Mouse (Mus musculus) heart, adult 2 months (tissue): ENCODE results near the gene Uba3. TPM values are rescaled to one million over a fixed set of nuclear protein-coding genes. Genes with fewer than 3 reads are reported as not detected.

Experiments
- DNase-seq, 2 experiments: peaks; one replicate each; pipeline ENCODE4 v3.0.0; 2021
- H3K27ac ChIP-seq: fragments of 200-600 bp; 2 replicates; pipeline ENCODE4 v1.8.1; 2022
- H3K27me3 ChIP-seq: fragments of 200-500 bp; 2 replicates; pipeline ENCODE4 v1.6.1; 2012; ENCODE audit warnings: mild to moderate bottlenecking, low read length, inconsistent platforms, mixed read lengths; ENCODE audit not compliant: control insufficient read depth, insufficient read depth
- H3K36me3 ChIP-seq: fragments of 200-500 bp; 2 replicates; pipeline ENCODE4 v1.6.1; 2012; ENCODE audit warnings: low read length, inconsistent platforms; ENCODE audit not compliant: control insufficient read depth, insufficient read depth
- H3K4me1 ChIP-seq: fragments of 200-500 bp; 2 replicates; pipeline ENCODE4 v1.6.1; 2011; ENCODE audit warnings: low read length; ENCODE audit not compliant: control insufficient read depth, insufficient read depth
- H3K4me3 ChIP-seq: fragments of 200-600 bp; 2 replicates; pipeline ENCODE4 v1.8.1; 2022
- H3K79me2 ChIP-seq: fragments of 200-500 bp; replicated peaks from 2 replicates; pipeline ENCODE4 v1.6.1; 2012; ENCODE audit warnings: mild to moderate bottlenecking, inconsistent platforms, low read length, moderate library complexity, mixed read lengths; ENCODE audit not compliant: control insufficient read depth, insufficient read depth
- H3K9ac ChIP-seq: fragments of 200-500 bp; 2 replicates; pipeline ENCODE4 v1.6.1; 2012; ENCODE audit warnings: low read depth, mild to moderate bottlenecking, control low read depth, inconsistent platforms, low read length, mixed read lengths
- CTCF ChIP-seq: fragments of 200-600 bp; IDR thresholded peaks from 2 replicates; pipeline ENCODE4 v1.8.1; 2022; ENCODE audit warnings: antibody characterized with exemption, mild to moderate bottlenecking, moderate library complexity
- EP300 ChIP-seq: fragments of 200-500 bp; IDR thresholded peaks from 2 replicates; pipeline ENCODE4 v1.6.1; 2011; ENCODE audit warnings: low read depth, low read length, control low read depth; ENCODE audit not compliant: insufficient read depth
- POLR2A ChIP-seq: fragments of 200-500 bp; IDR thresholded peaks from 2 replicates; pipeline ENCODE4 v1.6.1; 2011; ENCODE audit warnings: mild to moderate bottlenecking, low read depth, low read length, control low read depth; ENCODE audit not compliant: insufficient read depth
- WGBS: fragments of 180-500 bp; shearing (Covaris S2); methylation state at CpG from one replicate; pipeline ENCODE4 v1.1.7; 2018; 5-methylcytosine and 5-hydroxymethylcytosine counted together
- intact Hi-C: fragments of 180-260 bp; cut with DNase I; formaldehyde crosslinking; loops from one replicate; pipeline ENCODE4 v1.15.1; 2025
- long read RNA-seq: library from polyadenylated mRNA; stranded (forward); transcript quantifications from one replicate; pipeline ENCODE4 v2.0.0, GENCODE M21; 2021
- polyA plus RNA-seq: library from polyadenylated mRNA; depleted of rRNA; stranded (reverse); fragments of >200 nt; gene quantifications from 2 replicates; pipeline ENCODE4 v1.2.3, GENCODE M21; 2012; rRNA removed
- total RNA-seq, 2 experiments: library from RNA; stranded (reverse); gene quantifications; 2 replicates each; pipeline ENCODE4 v1.2.3; 2021

Gene Uba3
- total RNA-seq, result 10 to 100 TPM; 55.2 to 59.3 TPM
- 20.0 and 46.9 TPM in 2 replicates for polyA plus RNA-seq
- long read RNA-seq, transcript Uba3-201 (18 exons, 2,257 nt), result major isoform, 25 of 38 reads
- long read RNA-seq, partial matches to known transcripts, result 3 of 38 reads
- long read RNA-seq, other reads (novel, unspliced or antisense), result 5 of 38 reads

- 0 out of 2 replicates have a peak, but pooled peaks have one; percentile 9 for TF ChIP-seq EP300
- peak; percentile 77 for TF ChIP-seq POLR2A
- TF ChIP-seq CTCF, result no peak
- Histone ChIP-seq H3K4me1 (peaks cover 5% of the 10 kb centered on the region), H3K36me3 (peaks cover 9% of the 10 kb centered on the region; the same call in 1 of the 2 replicates), H3K27me3 (no peaks in the 10 kb centered on the region), H3K9ac (peak within 1 kb of the TSS; percentile 78), H3K4me3 (peak within 1 kb of the TSS; percentile 80), H3K79me2 (peaks cover 2% of the 10 kb centered on the region; the same call in 1 of the 2 replicates), H3K27ac (peak within 1 kb of the TSS; percentile 88)
- WGBS, result under 1% methylated on average over 38 of the region's 38 CpGs
- intact Hi-C loops, result loop anchor here (2.0 kb wide), 1 partner anchor 27 kb away; the partner anchor contains the start of gene Tmf1
- DNase-seq, result peak; percentile 99
Measured at GRCm38 (mm10) chr6:97205439-97205885, at the start of gene Uba3. Uba3 (minus strand) TSS chr6:97205647.

DNA sequence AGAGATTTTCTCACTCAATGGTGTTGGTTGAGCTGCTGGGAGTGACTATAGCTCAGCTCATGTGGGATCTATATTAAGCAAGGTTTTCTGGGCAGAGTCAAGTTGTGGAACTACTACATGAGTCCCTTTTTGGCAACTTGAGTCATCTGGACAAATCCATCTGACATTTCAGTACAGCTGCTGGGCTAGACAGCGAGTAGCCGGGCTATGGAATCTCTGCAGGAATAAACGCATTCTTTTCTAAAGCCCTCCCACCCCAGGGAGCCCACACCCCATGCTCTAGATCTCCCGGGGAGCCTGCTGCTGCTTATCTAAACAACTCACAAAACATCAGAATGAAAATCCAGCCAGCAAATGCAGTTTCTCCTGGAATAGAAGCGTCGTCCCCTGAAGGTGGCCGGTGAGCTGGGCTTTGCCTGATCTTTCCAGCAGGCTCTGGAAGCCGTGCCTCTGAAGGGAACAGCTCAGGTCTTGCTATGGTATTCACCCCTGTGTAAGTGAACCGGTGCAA lies 47.3 kb upstream of the Uba3 start, which contains the start of gene Lmod3:
Lmod3 (minus strand) TSS at position 49 of the 511 bp plus-strand sequence.
- peak; percentile 57 to 61 for DNase-seq
- Histone ChIP-seq H3K27ac (peak within 1 kb of the TSS; percentile 87), H3K4me3 (peak within 1 kb of the TSS; percentile 40), H3K27me3 (no peaks in the 10 kb centered on the region), H3K4me1 (0 out of 2 replicates have a peak, but pooled peaks cover 1% of the 10 kb centered on the region), H3K9ac (peak within 1 kb of the TSS; percentile 66), H3K36me3 (no peaks in the 10 kb centered on the region; the same call in 1 of the 2 replicates), H3K79me2 (0 out of 2 replicates have a peak, but pooled peaks cover 1% of the 10 kb centered on the region)
- 21% methylated on average over 9 of the region's 9 CpGs for WGBS
- intact Hi-C loops, result loop anchor here (5.0 kb wide), 2 partner anchors 40 to 490 kb away; partner anchors contain the start of gene Arl6ip5
- peak; percentile 52 for TF ChIP-seq POLR2A
- 0 out of 2 replicates have a peak, but pooled peaks have one; percentile 37 for TF ChIP-seq EP300
- TF ChIP-seq CTCF, result no peak

GRCm38 (mm10) chr6:97252086-97252485 lies 46.6 kb upstream of the Uba3 start:
- intact Hi-C loops, result loop anchor here (5.0 kb wide), 2 partner anchors 40 to 490 kb away; partner anchors contain the start of gene Arl6ip5
- peak in 1 of 2 experiments; percentile 19 for DNase-seq
- 0 out of 2 replicates have a peak, but pooled peaks cover 1% of the 10 kb centered on the region for H3K79me2 ChIP-seq
- peak overlapping the region; percentile 61 for H3K9ac ChIP-seq
- no peaks in the 10 kb centered on the region; the same call in 1 of the 2 replicates for H3K36me3 ChIP-seq
- H3K4me1 ChIP-seq, result 0 out of 2 replicates have a peak, but pooled peaks cover 1% of the 10 kb centered on the region
- TF ChIP-seq CTCF (no peak), POLR2A (no peak), EP300 (no peak)
- WGBS, result 23% methylated on average over 5 of the region's 5 CpGs
- H3K4me3 ChIP-seq, result peak overlapping the region; percentile 40
- H3K27me3 ChIP-seq, result no peaks in the 10 kb centered on the region
- peak overlapping the region; percentile 87 for H3K27ac ChIP-seq

DNA sequence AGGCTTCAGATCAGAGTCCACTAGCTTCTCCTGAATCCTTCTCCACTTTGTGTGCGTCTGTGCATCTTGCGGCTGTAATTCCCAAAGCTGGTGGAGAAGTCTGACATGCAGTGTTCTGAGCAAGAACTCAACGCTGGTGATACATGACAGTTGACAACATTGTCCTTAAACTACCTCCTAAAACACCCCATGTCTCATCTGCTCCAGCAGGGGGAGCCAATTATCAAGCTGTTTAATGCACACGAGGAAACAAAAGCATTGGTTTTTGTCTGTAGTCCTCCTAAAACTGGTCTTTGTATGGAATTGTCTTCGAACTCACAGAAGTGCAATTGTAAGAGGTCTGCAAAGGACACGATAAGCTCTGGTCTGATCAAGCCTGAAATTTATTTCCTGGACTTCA lies 45.5 kb upstream of the Uba3 start:
- TF ChIP-seq EP300 (0 out of 2 replicates have a peak, but pooled peaks have one; percentile 18), POLR2A (no peak), CTCF (peak; percentile 93)
- WGBS, result 17% methylated on average over 6 of the region's 6 CpGs
- intact Hi-C loops, result loop anchor here (1.0 to 5.0 kb wide), 5 partner anchors 28 to 491 kb away; partner anchors contain the start of gene Arl6ip5
- H3K27ac ChIP-seq, result peak overlapping the region; percentile 31
- H3K79me2 ChIP-seq, result 0 out of 2 replicates have a peak, but pooled peaks cover 1% of the 10 kb centered on the region
- peak overlapping the region; percentile 55 for H3K9ac ChIP-seq
- peak; percentile 56 to 62 for DNase-seq
- no peaks in the 10 kb centered on the region for H3K27me3 ChIP-seq
- peaks cover 4% of the 10 kb centered on the region; the same call in 1 of the 2 replicates for H3K36me3 ChIP-seq
- H3K4me3 ChIP-seq, result 0 out of 2 replicates have a peak overlapping the region, but pooled peaks have one; percentile 2
- 0 out of 2 replicates have a peak, but pooled peaks cover 1% of the 10 kb centered on the region for H3K4me1 ChIP-seq

DNA sequence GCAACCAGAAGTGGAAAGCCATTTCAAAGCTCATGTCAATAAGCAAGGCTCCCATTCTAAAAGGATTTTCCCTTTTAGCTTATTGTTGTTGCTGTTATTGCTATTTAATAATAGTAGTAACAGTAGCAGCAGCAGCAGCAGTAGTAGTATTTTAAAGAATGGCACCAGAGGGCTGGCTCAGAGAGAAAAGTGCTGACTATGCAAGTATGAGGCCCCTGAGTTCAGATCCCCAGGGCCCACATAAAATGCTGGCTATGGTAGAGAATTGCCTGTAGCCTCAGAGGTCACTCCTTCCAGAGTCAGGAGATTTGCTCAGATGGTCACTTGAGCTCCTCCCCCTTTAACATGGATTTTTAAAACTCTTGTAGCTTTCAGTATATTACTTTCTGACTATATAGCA lies 39.8 kb upstream of the Uba3 start:
- Histone ChIP-seq H3K79me2 (0 out of 2 replicates have a peak, but pooled peaks cover 1% of the 10 kb centered on the region), H3K9ac (no peak overlapping the region), H3K4me3 (no peak overlapping the region), H3K27me3 (no peaks in the 10 kb centered on the region), H3K36me3 (peaks cover 4% of the 10 kb centered on the region; the same call in 1 of the 2 replicates), H3K27ac (no peak overlapping the region), H3K4me1 (no peaks in the 10 kb centered on the region)
- intact Hi-C loops, result no loop called here
- DNase-seq, result no peak
- no peak for TF ChIP-seq CTCF
- TF ChIP-seq POLR2A, result no peak
- TF ChIP-seq EP300, result no peak
